Mouse (Mus musculus): Measurements from ENCODE around the gene Rragb.

GRCm38 (mm10) chrX:153118486-153118885 is 21.3 kb upstream of the Rragb start, which contains the start of gene Foxr2:
- no peak for TF ChIP-seq CTCF (IDR thresholded peaks at IDR 0.05; ENCODE audit: control insufficient read depth, insufficient read depth, low read length)
- TF ChIP-seq POLR2A (IDR thresholded peaks at IDR 0.05; ENCODE audit: borderline replicate concordance, control insufficient read depth, low read depth, low read length) = no peak

Measured in bone marrow, adult 2 months (tissue).